Mouse (Mus musculus) heart, embryonic 12.5 days (tissue): ENCODE measurements around the gene Ercc4. TPM values are rescaled to one million over a fixed set of nuclear protein-coding genes. Genes with fewer than 3 reads are reported as not detected.

ENCODE experiments used
- ATAC-seq: fragments of 200-750 bp; cut with Nextera tagmentation; 2 replicates; pipeline ENCODE4 v1.8.0; 2017; ENCODE audit warnings: moderate TSS enrichment, moderate library complexity; ENCODE audit not compliant: insufficient number of reproducible peaks, low FRiP score
- H3K27ac ChIP-seq: fragments of 300-500 bp; sonication (generic); 2 replicates; pipeline ENCODE4 v1.5.1; 2016; ENCODE audit warnings: mild to moderate bottlenecking, moderate library complexity; ENCODE audit not compliant: poor library complexity, severe bottlenecking
- H3K27me3 ChIP-seq: fragments of 300-500 bp; sonication (generic); replicated peaks from 2 replicates; pipeline ENCODE4 v1.6.1; 2016; ENCODE audit warnings: mild to moderate bottlenecking, moderate library complexity
- H3K36me3 ChIP-seq: fragments of 300-500 bp; sonication (generic); 2 replicates; pipeline ENCODE4 v1.6.1; 2016; ENCODE audit warnings: mild to moderate bottlenecking, moderate library complexity
- H3K4me1 ChIP-seq: fragments of 300-500 bp; sonication (generic); replicated peaks from 2 replicates; pipeline ENCODE4 v1.6.1; 2016; ENCODE audit warnings: mild to moderate bottlenecking
- H3K4me2 ChIP-seq: fragments of 300-500 bp; sonication (generic); 2 replicates; pipeline ENCODE4 v1.6.1; 2016; ENCODE audit warnings: mild to moderate bottlenecking, moderate library complexity
- H3K4me3 ChIP-seq: fragments of 300-500 bp; sonication (generic); 2 replicates; pipeline ENCODE4 v1.5.1; 2016; ENCODE audit warnings: mild to moderate bottlenecking
- H3K9ac ChIP-seq: fragments of 300-500 bp; sonication (generic); 2 replicates; pipeline ENCODE4 v1.6.1; 2016; ENCODE audit warnings: mild to moderate bottlenecking, moderate library complexity
- H3K9me3 ChIP-seq: fragments of 300-500 bp; sonication (generic); replicated peaks from 2 replicates; pipeline ENCODE4 v1.6.1; 2016; ENCODE audit warnings: mild to moderate bottlenecking, moderate library complexity
- WGBS: fragments of 180-500 bp; shearing (Covaris S2); methylation state at CpG from one replicate; pipeline ENCODE4 v1.1.7; 2016; 5-methylcytosine and 5-hydroxymethylcytosine counted together
- polyA plus RNA-seq: library from polyadenylated mRNA; unstranded; fragments of >200 nt; fragmentation: Nextera tagmentation; extraction: Ambion mirVana; gene quantifications from 2 replicates; pipeline ENCODE4 v1.2.1, GENCODE M21; 2016

Gene Ercc4
- polyA plus RNA-seq, 1 experiment from 2014 or later = 9.8 TPM

DNA sequence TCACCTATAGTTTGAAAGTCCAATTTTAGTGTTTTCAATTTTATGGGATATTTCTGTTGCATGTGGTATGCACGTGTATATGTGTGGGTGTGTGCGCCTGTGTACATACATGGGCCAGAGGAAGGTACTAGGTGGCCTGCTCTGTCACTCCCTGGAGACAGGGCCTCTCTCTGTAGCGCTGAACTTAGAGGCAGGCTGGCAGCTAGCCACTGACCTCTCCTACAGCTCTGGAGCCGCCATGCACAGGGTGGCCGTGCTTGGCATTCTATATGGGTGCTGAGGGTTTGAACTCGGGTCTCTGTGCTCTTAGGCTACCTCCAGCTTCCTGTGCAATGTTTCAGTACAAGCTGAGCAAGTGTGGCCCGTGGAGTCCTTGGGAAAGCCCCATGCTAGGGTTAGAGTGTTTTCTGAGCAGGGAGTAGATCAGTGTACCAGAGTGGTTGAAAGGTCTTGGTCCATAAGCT lies 8.5 kb downstream of the Ercc4 start:
- Histone ChIP-seq H3K4me1 (no peaks in the 10 kb centered on the region), H3K9me3 (no peaks in the 10 kb centered on the region), H3K36me3 (peaks cover 66% of the 10 kb centered on the region), H3K4me3 (no peak overlapping the region), H3K4me2 (no peak overlapping the region), H3K27me3 (no peaks in the 10 kb centered on the region), H3K27ac (no peak overlapping the region), H3K9ac (no peak overlapping the region)
- ATAC-seq = no peak
- WGBS = 84% methylated on average over 7 of the region's 7 CpGs

- 86% methylated on average over 2 of the region's 2 CpGs for WGBS
- Histone ChIP-seq H3K27ac (no peak overlapping the region), H3K4me2 (no peak overlapping the region), H3K36me3 (peaks cover 64% of the 10 kb centered on the region), H3K4me1 (no peaks in the 10 kb centered on the region), H3K9ac (no peak overlapping the region), H3K4me3 (no peak overlapping the region), H3K27me3 (no peaks in the 10 kb centered on the region), H3K9me3 (no peaks in the 10 kb centered on the region)
- no peak for ATAC-seq
Measured at GRCm38 (mm10) chr16:13118754-13119294, 9.3 kb downstream of the Ercc4 start.

DNA sequence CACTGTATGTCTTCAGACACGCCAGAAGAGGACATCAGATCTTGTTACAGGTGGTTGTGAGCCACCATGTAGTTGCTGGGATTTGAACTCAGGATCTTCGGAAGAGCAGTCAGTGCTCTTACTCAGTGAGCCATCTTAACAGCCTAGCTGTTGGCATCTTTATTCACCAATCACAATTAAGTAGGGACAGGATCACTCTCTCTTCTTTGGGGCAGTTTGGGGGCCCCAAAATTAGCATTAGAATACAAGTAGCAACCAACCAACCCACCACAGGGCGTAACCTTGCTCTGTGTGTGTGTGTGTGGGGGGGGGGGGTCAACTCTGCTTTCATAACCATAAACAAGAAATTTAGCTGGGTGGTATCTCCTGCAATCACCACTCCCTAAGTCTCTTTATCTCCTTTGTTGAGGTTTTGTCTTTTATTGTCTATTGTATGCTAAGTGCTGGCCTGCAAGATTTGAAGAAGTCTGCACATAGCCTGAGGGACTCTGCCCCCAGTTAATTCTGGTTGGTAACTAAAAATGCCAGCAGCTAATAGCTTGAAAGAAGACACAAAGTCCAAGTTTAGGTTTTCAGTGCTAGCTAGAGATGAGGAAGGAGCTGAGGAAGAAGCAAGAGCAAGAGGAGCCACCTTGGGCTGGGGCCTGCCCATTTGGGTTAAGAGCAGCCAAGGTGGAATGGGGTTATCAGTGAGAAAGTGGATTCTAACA lies 10.3 kb downstream of the Ercc4 start:
- H3K9ac ChIP-seq = no peak overlapping the region
- no peaks in the 10 kb centered on the region for H3K27me3 ChIP-seq
- H3K36me3 ChIP-seq = peaks cover 64% of the 10 kb centered on the region
- H3K4me1 ChIP-seq = no peaks in the 10 kb centered on the region
- H3K27ac ChIP-seq = no peak overlapping the region
- ATAC-seq = no peak
- no peak overlapping the region for H3K4me2 ChIP-seq
- 89% methylated on average over 3 of the region's 3 CpGs for WGBS
- no peak overlapping the region for H3K4me3 ChIP-seq
- no peaks in the 10 kb centered on the region for H3K9me3 ChIP-seq

DNA sequence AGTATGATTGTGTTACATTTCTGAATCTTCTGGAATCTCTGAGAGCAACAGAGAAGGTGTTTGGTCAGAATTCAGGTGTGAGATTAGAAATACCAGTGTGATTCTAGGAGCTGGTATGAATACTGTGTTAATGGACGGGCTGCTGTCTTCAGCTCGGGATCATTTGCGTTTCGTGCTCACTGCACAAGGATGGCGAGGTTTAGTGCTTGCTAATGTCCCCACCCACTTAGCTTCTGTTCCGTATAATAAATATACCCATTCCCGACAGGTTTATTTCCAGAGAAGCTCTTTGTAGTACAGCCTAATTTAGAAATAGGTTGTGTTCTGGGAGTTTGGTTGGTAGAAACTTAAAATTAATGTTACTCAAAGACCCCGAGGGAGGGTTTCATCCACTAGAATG lies 15.9 kb downstream of the Ercc4 start:
- Histone ChIP-seq H3K4me2 (no peak overlapping the region), H3K27ac (no peak overlapping the region), H3K36me3 (peaks cover 88% of the 10 kb centered on the region), H3K9me3 (no peaks in the 10 kb centered on the region), H3K27me3 (no peaks in the 10 kb centered on the region), H3K4me1 (no peaks in the 10 kb centered on the region), H3K4me3 (no peak overlapping the region), H3K9ac (no peak overlapping the region)
- 88% methylated on average over 8 of the region's 8 CpGs for WGBS
- ATAC-seq = no peak

DNA sequence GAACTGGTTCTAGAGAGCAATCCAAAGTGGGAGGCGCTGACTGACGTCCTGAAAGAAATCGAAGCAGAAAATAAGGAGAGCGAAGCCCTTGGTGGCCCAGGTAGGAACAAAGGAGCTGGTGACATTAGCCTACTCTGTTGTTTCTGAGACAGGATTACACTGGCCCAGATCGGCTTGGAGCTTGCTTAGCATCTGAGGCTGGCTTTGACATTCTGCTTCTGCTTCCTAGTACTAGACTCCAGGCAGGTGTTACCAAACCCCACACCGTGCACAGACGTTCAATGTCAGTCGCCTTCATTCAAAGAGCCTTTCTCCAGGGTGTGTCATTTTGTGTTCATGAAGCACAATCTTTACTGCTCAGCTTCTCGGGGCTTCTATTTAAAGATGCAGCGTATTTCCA lies 18.1 kb downstream of the Ercc4 start:
- Histone ChIP-seq H3K27me3 (no peaks in the 10 kb centered on the region), H3K36me3 (peaks cover 87% of the 10 kb centered on the region), H3K4me3 (no peak overlapping the region), H3K9ac (no peak overlapping the region), H3K4me1 (no peaks in the 10 kb centered on the region), H3K4me2 (no peak overlapping the region), H3K9me3 (no peaks in the 10 kb centered on the region), H3K27ac (no peak overlapping the region)
- 91% methylated on average over 10 of the region's 10 CpGs for WGBS
- ATAC-seq = no peak

GRCm38 (mm10) chr16:13130412-13130811 lies 20.9 kb downstream of the Ercc4 start:
- Histone ChIP-seq H3K9ac (no peak overlapping the region), H3K27me3 (no peaks in the 10 kb centered on the region), H3K36me3 (peaks cover 72% of the 10 kb centered on the region), H3K27ac (no peak overlapping the region), H3K4me1 (no peaks in the 10 kb centered on the region), H3K4me3 (no peak overlapping the region), H3K4me2 (no peak overlapping the region), H3K9me3 (no peaks in the 10 kb centered on the region)
- ATAC-seq = no peak
- WGBS = 40% methylated on average over 14 of the region's 14 CpGs

DNA sequence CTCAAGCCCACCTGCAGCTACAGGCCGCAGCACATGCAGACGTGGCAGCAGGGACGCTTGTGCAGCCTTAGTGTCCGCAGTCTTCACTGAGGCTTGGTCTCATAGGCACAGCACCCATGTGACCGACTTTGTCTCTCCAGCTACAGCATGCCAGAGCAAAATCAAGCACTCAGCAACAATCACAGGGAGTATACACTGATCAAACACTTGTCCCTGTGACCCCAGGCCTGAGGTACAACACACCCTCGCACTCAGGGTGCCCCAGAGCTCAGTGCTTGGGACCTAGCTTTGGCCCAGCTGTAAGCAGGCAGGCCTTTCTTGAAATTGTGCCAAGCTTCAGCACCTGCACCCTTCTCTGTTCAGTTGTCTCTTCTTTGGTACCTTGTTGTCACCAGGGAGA lies 31.7 kb downstream of the Ercc4 start:
- H3K36me3 ChIP-seq = peaks cover 36% of the 10 kb centered on the region
- no peaks in the 10 kb centered on the region for H3K27me3 ChIP-seq
- H3K9ac ChIP-seq = no peak overlapping the region
- no peak overlapping the region for H3K27ac ChIP-seq
- H3K4me1 ChIP-seq = no peaks in the 10 kb centered on the region
- no peak overlapping the region for H3K4me2 ChIP-seq
- ATAC-seq = no peak
- H3K9me3 ChIP-seq = peaks cover 3% of the 10 kb centered on the region; the same call in 1 of the 2 replicates
- H3K4me3 ChIP-seq = no peak overlapping the region
- WGBS = 83% methylated on average over 6 of the region's 6 CpGs

DNA sequence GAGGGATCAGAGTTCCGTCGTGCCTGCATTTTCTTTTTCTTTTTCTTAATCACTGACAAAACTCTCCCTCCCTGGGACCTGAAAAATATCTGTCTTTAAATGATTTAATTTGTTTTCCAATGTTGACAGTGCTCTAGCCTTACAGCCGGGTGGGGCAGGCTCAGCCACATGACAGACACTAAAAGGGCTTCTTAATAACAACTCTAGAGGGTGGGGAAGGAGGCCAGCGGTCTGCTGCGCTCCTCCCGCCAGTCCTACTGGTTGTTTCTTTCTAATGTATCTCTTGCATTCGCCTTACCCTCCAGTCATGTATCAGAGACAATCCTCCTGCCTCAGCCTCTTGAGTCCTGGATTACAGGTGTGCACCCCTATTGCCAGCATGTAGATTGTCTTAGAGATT lies 34.4 kb downstream of the Ercc4 start:
- no peak overlapping the region for H3K4me3 ChIP-seq
- H3K4me1 ChIP-seq = no peaks in the 10 kb centered on the region
- H3K9me3 ChIP-seq = peaks cover 3% of the 10 kb centered on the region; the same call in 1 of the 2 replicates
- no peak overlapping the region for H3K27ac ChIP-seq
- H3K27me3 ChIP-seq = no peaks in the 10 kb centered on the region
- peaks cover 59% of the 10 kb centered on the region for H3K36me3 ChIP-seq
- H3K4me2 ChIP-seq = no peak overlapping the region
- no peak for ATAC-seq
- WGBS = 89% methylated on average over 7 of the region's 7 CpGs
- H3K9ac ChIP-seq = no peak overlapping the region

GRCm38 (mm10) chr16:13144682-13145410 lies 35.4 kb downstream of the Ercc4 start:
- no peaks in the 10 kb centered on the region for H3K27me3 ChIP-seq
- H3K27ac ChIP-seq = no peak overlapping the region
- no peak for ATAC-seq
- no peaks in the 10 kb centered on the region for H3K4me1 ChIP-seq
- peaks cover 3% of the 10 kb centered on the region; the same call in 1 of the 2 replicates for H3K9me3 ChIP-seq
- WGBS = 90% methylated on average over 10 of the region's 10 CpGs
- no peak overlapping the region for H3K9ac ChIP-seq
- H3K4me2 ChIP-seq = no peak overlapping the region
- H3K36me3 ChIP-seq = peaks cover 68% of the 10 kb centered on the region
- no peak overlapping the region for H3K4me3 ChIP-seq

- H3K4me3 ChIP-seq = no peak overlapping the region
- WGBS = 83% methylated on average over 4 of the region's 4 CpGs
- H3K36me3 ChIP-seq = peaks cover 63% of the 10 kb centered on the region
- no peaks in the 10 kb centered on the region for H3K4me1 ChIP-seq
- no peak overlapping the region for H3K4me2 ChIP-seq
- no peak overlapping the region for H3K27ac ChIP-seq
- no peaks in the 10 kb centered on the region for H3K27me3 ChIP-seq
- peaks cover 3% of the 10 kb centered on the region; the same call in 1 of the 2 replicates for H3K9me3 ChIP-seq
- no peak for ATAC-seq
- H3K9ac ChIP-seq = no peak overlapping the region
Measured at GRCm38 (mm10) chr16:13146231-13146630, 36.7 kb downstream of the Ercc4 start.

GRCm38 (mm10) chr16:13147810-13148555 lies 38.5 kb downstream of the Ercc4 start:
- H3K9me3 ChIP-seq = peaks cover 3% of the 10 kb centered on the region; the same call in 1 of the 2 replicates
- no peak for ATAC-seq

More at GRCm38 (mm10) chr16:13147810-13148555, 38.5 kb downstream of the Ercc4 start:
- Histone ChIP-seq H3K4me3 (no peak overlapping the region), H3K36me3 (peaks cover 58% of the 10 kb centered on the region), H3K9ac (no peak overlapping the region), H3K27ac (no peak overlapping the region), H3K4me2 (no peak overlapping the region), H3K4me1 (no peaks in the 10 kb centered on the region), H3K27me3 (no peaks in the 10 kb centered on the region)
- WGBS = 84% methylated on average over 19 of the region's 19 CpGs
